Mouse (Mus musculus) embryonic facial prominence, embryonic 15.5 days (tissue): Measurements from ENCODE around the gene Cntrl. TPM values are rescaled to one million over a fixed set of nuclear protein-coding genes. Genes with fewer than 3 reads are reported as not detected.

Source experiments
- ATAC-seq: fragments of 200-750 bp; cut with Nextera tagmentation; 2 replicates; pipeline ENCODE4 v1.8.0; 2017; ENCODE audit warnings: low read depth, moderate TSS enrichment; ENCODE audit not compliant: insufficient number of reproducible peaks, low FRiP score, low TSS enrichment
- H3K27ac ChIP-seq: fragments of 300-500 bp; sonication (generic); replicated peaks from 2 replicates; pipeline ENCODE4 v1.5.1; 2015; ENCODE audit warnings: mild to moderate bottlenecking, inconsistent platforms
- H3K27me3 ChIP-seq: fragments of 300-500 bp; sonication (generic); 2 replicates; pipeline ENCODE4 v1.6.1; 2015; ENCODE audit warnings: inconsistent platforms
- H3K36me3 ChIP-seq: fragments of 300-500 bp; sonication (generic); 2 replicates; pipeline ENCODE4 v1.6.1; 2015; ENCODE audit warnings: mild to moderate bottlenecking, inconsistent platforms
- H3K4me1 ChIP-seq: fragments of 300-500 bp; sonication (generic); 2 replicates; pipeline ENCODE4 v1.6.1; 2015; ENCODE audit warnings: inconsistent platforms
- H3K4me2 ChIP-seq: fragments of 300-500 bp; sonication (generic); replicated peaks from 2 replicates; pipeline ENCODE4 v1.6.1; 2015; ENCODE audit warnings: mild to moderate bottlenecking, inconsistent platforms
- H3K4me3 ChIP-seq: fragments of 300-500 bp; sonication (generic); replicated peaks from 2 replicates; pipeline ENCODE4 v1.5.1; 2015; ENCODE audit warnings: mild to moderate bottlenecking, inconsistent platforms
- H3K9ac ChIP-seq: fragments of 300-500 bp; sonication (generic); 2 replicates; pipeline ENCODE4 v1.6.1; 2015; ENCODE audit warnings: inconsistent platforms
- H3K9me3 ChIP-seq: fragments of 300-500 bp; sonication (generic); replicated peaks from 2 replicates; pipeline ENCODE4 v1.6.1; 2016; ENCODE audit warnings: inconsistent platforms
- WGBS: fragments of 180-500 bp; shearing (Covaris S2); methylation state at CpG from one replicate; pipeline ENCODE4 v1.1.7; 2015; 5-methylcytosine and 5-hydroxymethylcytosine counted together
- polyA plus RNA-seq: library from polyadenylated mRNA; unstranded; fragments of >200 nt; fragmentation: Nextera tagmentation; extraction: Ambion mirVana; gene quantifications from 2 replicates; pipeline ENCODE4 v1.2.1, GENCODE M21; 2015

Cntrl gene
- polyA plus RNA-seq, 1 experiment from 2014 or later, result 23.3 TPM

DNA sequence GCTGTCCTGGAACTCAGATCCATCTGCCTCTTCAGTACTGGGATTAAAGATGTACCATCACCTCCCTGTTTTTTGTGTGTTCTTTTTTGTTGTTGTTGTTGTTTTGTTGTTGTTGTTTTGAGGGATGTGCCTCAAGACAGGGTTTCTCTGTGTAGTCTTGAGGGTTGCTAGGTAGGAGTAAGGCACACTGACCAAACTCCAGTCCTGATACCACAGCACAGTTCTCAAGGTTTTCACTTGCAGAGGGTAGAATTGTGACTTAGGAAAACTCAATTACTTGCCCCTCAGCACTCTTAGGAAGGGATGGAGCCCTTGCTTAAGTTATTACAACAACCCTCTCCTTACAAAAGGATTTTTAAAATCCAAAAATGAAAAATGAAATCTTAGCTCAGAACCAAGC is 22.2 kb downstream of the Cntrl start:
- Histone ChIP-seq H3K9me3 (no peaks in the 10 kb centered on the region), H3K9ac (no peak overlapping the region), H3K4me2 (peak overlapping the region; percentile 66), H3K4me1 (peaks cover 3% of the 10 kb centered on the region), H3K4me3 (peak overlapping the region; percentile 57), H3K36me3 (peaks cover 14% of the 10 kb centered on the region; the same call in 1 of the 2 replicates), H3K27ac (peak overlapping the region; percentile 92), H3K27me3 (no peaks in the 10 kb centered on the region)
- ATAC-seq, result no peak

GRCm38 (mm10) chr2:35131991-35132661 is 22.8 kb downstream of the Cntrl start:
- under 1% methylated on average over 21 of the region's 21 CpGs for WGBS
- Histone ChIP-seq H3K4me2 (peak overlapping the region; percentile 66), H3K27me3 (no peaks in the 10 kb centered on the region), H3K9ac (peak overlapping the region; percentile 28), H3K4me1 (peaks cover 3% of the 10 kb centered on the region), H3K9me3 (no peaks in the 10 kb centered on the region), H3K4me3 (peak overlapping the region; percentile 57), H3K36me3 (peaks cover 17% of the 10 kb centered on the region), H3K27ac (peak overlapping the region; percentile 92)
- ATAC-seq, result peak; percentile 99

DNA sequence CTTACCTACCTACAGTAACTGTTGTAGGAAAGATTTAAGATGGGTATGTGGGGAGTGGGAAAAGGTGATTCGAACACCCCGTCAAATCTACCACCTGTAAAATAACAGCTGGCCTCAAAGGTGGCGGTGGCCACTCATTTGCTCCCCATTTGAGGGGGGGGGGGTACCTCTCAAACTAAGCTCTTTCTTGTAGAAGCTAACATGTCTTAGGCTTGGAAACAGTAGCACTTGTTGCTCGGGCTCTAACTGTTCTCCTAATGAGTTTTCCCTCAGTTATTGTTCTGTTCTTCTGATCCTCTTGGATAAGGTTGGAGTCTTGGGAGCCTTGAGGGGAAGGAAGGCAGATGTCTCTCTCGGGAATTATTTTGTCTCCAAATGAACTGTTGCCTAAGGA is 23.4 kb downstream of the Cntrl start:
- Histone ChIP-seq H3K4me1 (peaks cover 3% of the 10 kb centered on the region), H3K9me3 (no peaks in the 10 kb centered on the region), H3K36me3 (peaks cover 20% of the 10 kb centered on the region), H3K27me3 (no peaks in the 10 kb centered on the region), H3K4me3 (peak overlapping the region; percentile 57), H3K9ac (peak overlapping the region; percentile 28), H3K27ac (peak overlapping the region; percentile 92), H3K4me2 (peak overlapping the region; percentile 66)
- ATAC-seq, result no peak
- 1% methylated on average over 5 of the region's 5 CpGs for WGBS

DNA sequence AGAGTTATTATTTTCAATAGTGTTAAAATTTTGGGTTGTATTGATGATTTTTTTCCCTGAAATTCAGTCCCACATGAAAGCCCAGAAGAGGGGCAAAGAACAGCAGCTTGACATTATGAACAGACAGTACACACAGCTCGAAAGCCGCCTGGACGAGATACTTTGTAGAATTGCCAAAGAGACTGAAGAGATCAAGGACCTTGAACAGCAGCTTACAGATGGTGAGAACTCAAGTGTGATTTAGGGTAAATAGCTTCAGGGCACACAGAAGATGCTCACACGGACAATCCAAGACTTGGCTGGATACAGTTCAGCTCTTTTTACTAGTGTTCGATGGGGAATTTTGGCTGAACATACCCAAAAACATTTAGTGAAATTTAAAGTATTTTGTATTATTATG is 24.6 kb downstream of the Cntrl start:
- peaks cover 32% of the 10 kb centered on the region for H3K36me3 ChIP-seq
- no peak overlapping the region for H3K27ac ChIP-seq
- H3K9ac ChIP-seq, result no peak overlapping the region
- H3K9me3 ChIP-seq, result no peaks in the 10 kb centered on the region
- ATAC-seq, result no peak
- H3K4me2 ChIP-seq, result no peak overlapping the region
- 59% methylated on average over 5 of the region's 5 CpGs for WGBS
- H3K4me1 ChIP-seq, result peaks cover 3% of the 10 kb centered on the region
- no peaks in the 10 kb centered on the region for H3K27me3 ChIP-seq
- H3K4me3 ChIP-seq, result no peak overlapping the region

DNA sequence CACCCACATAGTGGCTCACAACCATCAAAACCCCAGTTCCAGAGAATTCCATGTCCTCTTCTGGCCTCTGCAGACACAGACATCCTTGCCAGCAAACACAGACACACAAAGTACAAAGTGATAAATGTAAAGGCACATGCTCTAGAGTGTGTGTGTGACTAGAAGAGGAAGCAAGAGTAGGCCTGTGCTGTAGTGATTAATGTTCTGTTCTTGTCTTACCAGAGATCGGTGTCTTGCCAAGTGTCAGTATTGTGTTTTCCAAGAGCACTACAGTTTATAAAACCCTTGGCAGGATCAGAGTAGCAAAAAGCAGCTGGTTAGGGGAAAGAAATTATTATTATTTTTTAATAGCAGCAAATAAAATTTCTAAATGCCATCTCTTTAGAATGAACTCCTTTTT is 29.3 kb downstream of the Cntrl start:
- peaks cover 74% of the 10 kb centered on the region for H3K36me3 ChIP-seq
- no peak for ATAC-seq
- no peaks in the 10 kb centered on the region for H3K4me1 ChIP-seq
- no peaks in the 10 kb centered on the region for H3K9me3 ChIP-seq
- 90% methylated on average over 1 of the region's 1 CpGs for WGBS
- no peak overlapping the region for H3K9ac ChIP-seq
- no peaks in the 10 kb centered on the region for H3K27me3 ChIP-seq
- H3K4me2 ChIP-seq, result no peak overlapping the region
- H3K4me3 ChIP-seq, result no peak overlapping the region
- H3K27ac ChIP-seq, result no peak overlapping the region

GRCm38 (mm10) chr2:35141673-35142072 is 32.4 kb downstream of the Cntrl start:
- no peaks in the 10 kb centered on the region for H3K9me3 ChIP-seq
- 94% methylated on average over 3 of the region's 3 CpGs for WGBS
- ATAC-seq, result no peak
- no peak overlapping the region for H3K27ac ChIP-seq
- H3K4me2 ChIP-seq, result no peak overlapping the region
- H3K4me1 ChIP-seq, result no peaks in the 10 kb centered on the region
- H3K4me3 ChIP-seq, result no peak overlapping the region
- no peak overlapping the region for H3K9ac ChIP-seq
- H3K27me3 ChIP-seq, result no peaks in the 10 kb centered on the region
- peaks cover 89% of the 10 kb centered on the region for H3K36me3 ChIP-seq

DNA sequence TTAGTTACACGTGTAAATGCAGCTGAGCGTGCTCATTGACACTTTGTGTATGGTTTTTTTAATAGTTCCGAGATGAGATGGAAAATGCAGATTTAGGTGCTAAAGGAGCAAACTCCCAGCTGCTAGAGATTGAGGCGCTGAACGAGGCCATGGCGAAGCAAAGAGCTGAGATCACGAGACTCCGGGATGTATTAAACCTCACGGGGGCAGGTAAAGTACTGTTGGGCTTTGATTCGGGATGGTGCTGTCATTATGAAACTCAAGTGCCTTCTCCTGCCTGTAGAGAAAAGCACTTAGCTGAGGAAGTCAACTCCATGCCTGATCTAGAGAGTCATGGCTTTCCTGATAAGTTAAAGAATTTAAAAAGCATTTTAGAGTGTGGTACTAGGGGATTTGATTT is 39.5 kb downstream of the Cntrl start:
- Histone ChIP-seq H3K4me3 (no peak overlapping the region), H3K27me3 (no peaks in the 10 kb centered on the region), H3K4me1 (no peaks in the 10 kb centered on the region), H3K36me3 (peaks cover 90% of the 10 kb centered on the region), H3K27ac (no peak overlapping the region), H3K9me3 (no peaks in the 10 kb centered on the region), H3K4me2 (no peak overlapping the region), H3K9ac (no peak overlapping the region)
- no peak for ATAC-seq
- WGBS, result 91% methylated on average over 10 of the region's 10 CpGs

DNA sequence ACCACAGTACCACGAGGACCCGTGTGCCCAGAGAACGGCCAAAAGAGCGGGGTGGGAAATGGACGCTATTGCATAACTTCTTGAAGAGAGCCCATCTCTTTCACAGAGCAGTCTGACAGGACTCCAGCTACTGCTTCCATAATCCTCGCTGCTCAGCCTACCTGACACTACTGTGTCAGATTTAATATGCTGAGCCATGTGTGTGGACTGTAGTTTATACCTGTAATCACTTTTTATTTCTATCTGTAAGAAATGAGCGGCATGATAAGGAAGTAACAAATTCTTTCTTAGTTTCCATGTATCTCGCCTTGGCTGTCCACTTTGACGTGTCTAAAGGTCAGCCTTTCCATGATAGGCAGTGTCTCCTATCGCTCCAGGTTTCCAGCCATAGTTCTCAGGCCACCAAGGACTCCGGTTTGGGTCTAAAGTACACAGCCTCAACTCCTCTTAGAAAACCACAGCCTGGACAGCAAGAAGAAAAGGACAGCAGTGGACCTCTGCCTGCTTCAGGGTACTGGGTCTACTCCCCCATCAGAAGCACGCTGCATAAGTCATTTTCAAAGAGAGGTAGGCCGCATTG is 42.1 kb downstream of the Cntrl start:
- Histone ChIP-seq H3K9me3 (no peaks in the 10 kb centered on the region), H3K9ac (no peak overlapping the region), H3K4me3 (no peak overlapping the region), H3K4me2 (no peak overlapping the region), H3K27ac (no peak overlapping the region), H3K27me3 (no peaks in the 10 kb centered on the region), H3K4me1 (no peaks in the 10 kb centered on the region), H3K36me3 (peaks cover 95% of the 10 kb centered on the region)
- 94% methylated on average over 13 of the region's 13 CpGs for WGBS
- ATAC-seq, result no peak

DNA sequence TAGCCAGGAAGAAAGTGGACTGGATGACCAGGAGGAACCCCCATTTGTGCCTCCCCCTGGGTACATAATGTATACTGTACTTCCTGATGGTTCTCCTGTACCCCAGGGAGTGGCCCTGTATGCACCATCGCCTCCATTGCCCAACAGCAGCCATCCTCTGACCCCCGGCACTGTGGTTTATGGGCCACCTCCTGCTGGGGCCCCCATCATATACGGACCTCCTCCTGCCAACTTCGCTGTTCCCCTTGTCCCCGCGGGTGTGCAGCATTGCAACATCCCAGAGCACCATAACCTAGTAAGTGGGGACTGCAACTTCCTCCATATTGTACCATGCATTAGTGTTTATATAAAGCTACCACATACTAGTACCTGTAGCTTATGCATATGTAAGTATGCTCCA is 43.9 kb downstream of the Cntrl start:
- H3K27ac ChIP-seq, result no peak overlapping the region
- 88% methylated on average over 6 of the region's 6 CpGs for WGBS
- no peaks in the 10 kb centered on the region for H3K4me1 ChIP-seq
- no peak overlapping the region for H3K4me2 ChIP-seq
- no peaks in the 10 kb centered on the region for H3K27me3 ChIP-seq
- no peak overlapping the region for H3K9ac ChIP-seq
- H3K36me3 ChIP-seq, result peaks cover 92% of the 10 kb centered on the region
- H3K4me3 ChIP-seq, result no peak overlapping the region
- no peak for ATAC-seq
- H3K9me3 ChIP-seq, result no peaks in the 10 kb centered on the region

DNA sequence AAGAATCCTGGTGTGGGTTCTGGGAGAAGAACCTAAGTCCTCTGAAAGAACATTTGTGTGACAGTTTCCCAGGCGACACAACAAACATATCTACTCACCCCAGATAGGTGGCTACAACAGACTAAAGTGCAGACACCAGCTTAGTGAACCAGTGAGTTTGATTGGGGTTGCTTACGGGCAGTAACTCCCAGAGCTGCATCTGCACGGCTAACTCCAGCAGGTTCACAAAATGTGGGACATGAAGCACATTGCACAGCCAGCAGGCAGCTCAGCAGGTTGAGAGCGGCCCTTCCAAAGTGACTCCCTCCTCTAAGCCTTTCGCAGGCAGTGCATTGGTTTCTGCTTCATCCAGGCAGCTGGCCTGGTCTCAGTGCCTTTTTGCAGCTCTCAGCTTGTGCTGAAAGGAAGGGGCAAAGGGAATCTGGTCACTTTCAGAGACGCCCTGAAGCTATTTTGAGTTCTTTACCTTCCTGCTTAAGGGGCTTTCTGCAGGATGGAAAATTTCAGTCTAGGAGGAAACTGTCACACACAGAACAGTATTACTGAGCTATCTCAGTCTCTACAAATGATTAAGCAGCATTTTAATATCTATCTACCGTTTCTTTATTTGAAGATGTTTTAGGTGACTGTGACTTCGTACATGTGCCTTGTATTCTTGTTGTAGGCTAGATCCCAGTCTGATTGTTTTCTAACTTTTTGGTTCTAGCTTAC is 44.7 kb downstream of the Cntrl start:
- no peak overlapping the region for H3K4me3 ChIP-seq
- ATAC-seq, result no peak
- peaks cover 92% of the 10 kb centered on the region for H3K36me3 ChIP-seq
- no peak overlapping the region for H3K4me2 ChIP-seq
- H3K9ac ChIP-seq, result no peak overlapping the region
- H3K4me1 ChIP-seq, result no peaks in the 10 kb centered on the region
- H3K27ac ChIP-seq, result no peak overlapping the region
- no peaks in the 10 kb centered on the region for H3K9me3 ChIP-seq
- 83% methylated on average over 8 of the region's 8 CpGs for WGBS
- no peaks in the 10 kb centered on the region for H3K27me3 ChIP-seq

DNA sequence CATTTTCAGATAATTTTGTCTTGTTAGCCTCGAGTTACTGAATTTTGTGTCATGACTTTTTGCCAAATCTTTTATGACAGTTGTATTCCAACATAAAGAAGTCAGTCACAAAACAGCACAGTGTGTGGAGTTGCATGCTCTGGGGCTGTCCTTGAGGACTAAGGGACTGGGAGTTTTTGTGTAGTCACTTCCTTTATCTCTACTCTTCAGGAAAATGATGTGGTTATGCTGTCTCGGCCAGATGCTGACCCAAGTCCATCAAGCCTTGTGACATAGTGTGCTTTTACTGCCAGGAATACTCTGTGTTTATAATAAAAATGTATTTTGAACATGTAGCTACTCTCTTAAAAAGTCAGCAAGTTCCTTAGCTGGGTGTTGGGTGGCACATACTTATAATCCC is 47.7 kb downstream of the Cntrl start:
- Histone ChIP-seq H3K4me2 (no peak overlapping the region), H3K9ac (no peak overlapping the region), H3K27ac (no peak overlapping the region), H3K4me3 (no peak overlapping the region), H3K9me3 (no peaks in the 10 kb centered on the region), H3K4me1 (no peaks in the 10 kb centered on the region), H3K27me3 (no peaks in the 10 kb centered on the region), H3K36me3 (peaks cover 76% of the 10 kb centered on the region)
- ATAC-seq, result no peak
- 75% methylated on average over 2 of the region's 2 CpGs for WGBS
